Mouse (Mus musculus) cerebellum, adult 2 months (tissue): ENCODE results near the gene Slc22a1.

Source experiments
- CTCF ChIP-seq: fragments of 200-500 bp; IDR thresholded peaks from 2 replicates; pipeline ENCODE4 v1.5.1; 2011; ENCODE audit warnings: low read depth, mild to moderate bottlenecking, control low read depth, low read length, moderate library complexity, borderline replicate concordance; ENCODE audit not compliant: insufficient read depth
- POLR2A ChIP-seq: fragments of 200-500 bp; IDR thresholded peaks from 2 replicates; pipeline ENCODE4 v1.6.1; 2011; ENCODE audit warnings: low read length, control low read depth, borderline replicate concordance; ENCODE audit not compliant: insufficient read depth

GRCm38 (mm10) chr17:12714080-12714561 lies 38.5 kb upstream of the Slc22a1 start:
- peak; percentile 48; the same call in 1 of the 2 replicates for TF ChIP-seq CTCF
- TF ChIP-seq POLR2A: no peak
